Mouse (Mus musculus) heart, adult 2 months (tissue): ENCODE measurements around the gene Plxdc2. TPM values are rescaled to one million over a fixed set of nuclear protein-coding genes. Genes with fewer than 3 reads are reported as not detected.

ENCODE experiments used
- DNase-seq, 2 experiments: peaks; one replicate each; pipeline ENCODE4 v3.0.0; 2021
- H3K27ac ChIP-seq: fragments of 200-600 bp; 2 replicates; pipeline ENCODE4 v1.8.1; 2022
- H3K27me3 ChIP-seq: fragments of 200-500 bp; 2 replicates; pipeline ENCODE4 v1.6.1; 2012; ENCODE audit warnings: mild to moderate bottlenecking, low read length, inconsistent platforms, mixed read lengths; ENCODE audit not compliant: control insufficient read depth, insufficient read depth
- H3K36me3 ChIP-seq: fragments of 200-500 bp; 2 replicates; pipeline ENCODE4 v1.6.1; 2012; ENCODE audit warnings: low read length, inconsistent platforms; ENCODE audit not compliant: control insufficient read depth, insufficient read depth
- H3K4me1 ChIP-seq: fragments of 200-500 bp; 2 replicates; pipeline ENCODE4 v1.6.1; 2011; ENCODE audit warnings: low read length; ENCODE audit not compliant: control insufficient read depth, insufficient read depth
- H3K4me3 ChIP-seq: fragments of 200-600 bp; 2 replicates; pipeline ENCODE4 v1.8.1; 2022
- H3K79me2 ChIP-seq: fragments of 200-500 bp; replicated peaks from 2 replicates; pipeline ENCODE4 v1.6.1; 2012; ENCODE audit warnings: mild to moderate bottlenecking, inconsistent platforms, low read length, moderate library complexity, mixed read lengths; ENCODE audit not compliant: control insufficient read depth, insufficient read depth
- H3K9ac ChIP-seq: fragments of 200-500 bp; 2 replicates; pipeline ENCODE4 v1.6.1; 2012; ENCODE audit warnings: low read depth, mild to moderate bottlenecking, control low read depth, inconsistent platforms, low read length, mixed read lengths
- CTCF ChIP-seq: fragments of 200-600 bp; IDR thresholded peaks from 2 replicates; pipeline ENCODE4 v1.8.1; 2022; ENCODE audit warnings: antibody characterized with exemption, mild to moderate bottlenecking, moderate library complexity
- EP300 ChIP-seq: fragments of 200-500 bp; IDR thresholded peaks from 2 replicates; pipeline ENCODE4 v1.6.1; 2011; ENCODE audit warnings: low read depth, low read length, control low read depth; ENCODE audit not compliant: insufficient read depth
- POLR2A ChIP-seq: fragments of 200-500 bp; IDR thresholded peaks from 2 replicates; pipeline ENCODE4 v1.6.1; 2011; ENCODE audit warnings: mild to moderate bottlenecking, low read depth, low read length, control low read depth; ENCODE audit not compliant: insufficient read depth
- whole genome bisulfite sequencing: fragments of 180-500 bp; shearing (Covaris S2); methylation state at CpG from one replicate; pipeline ENCODE4 v1.1.7; 2018; 5-methylcytosine and 5-hydroxymethylcytosine counted together
- intact Hi-C: fragments of 180-260 bp; cut with DNase I; formaldehyde crosslinking; loops from one replicate; pipeline ENCODE4 v1.15.1; 2025
- polyA plus RNA-seq: library from polyadenylated mRNA; depleted of rRNA; stranded (reverse); fragments of >200 nt; gene quantifications from 2 replicates; pipeline ENCODE4 v1.2.3, GENCODE M21; 2012
- total RNA-seq, 2 experiments: library from RNA; stranded (reverse); gene quantifications; 2 replicates each; pipeline ENCODE4 v1.2.3; 2021

Gene Plxdc2
- total and polyA plus RNA-seq, 3 experiments: 7.0 to 21.8 (median 17.2) TPM

- Histone ChIP-seq H3K4me3 (no peak overlapping the region), H3K9ac (no peak overlapping the region), H3K27me3 (no peaks in the 10 kb centered on the region), H3K27ac (no peak overlapping the region), H3K79me2 (no peaks in the 10 kb centered on the region), H3K4me1 (no peaks in the 10 kb centered on the region), H3K36me3 (no peaks in the 10 kb centered on the region)
- TF ChIP-seq CTCF: no peak
- no peak for TF ChIP-seq EP300
- TF ChIP-seq POLR2A: no peak
- intact Hi-C loops: no loop called here
- no peak for DNase-seq
- WGBS: 55% methylated on average over 2 of the region's 2 CpGs
These were observed 340.3 kb downstream of the Plxdc2 start for GRCm38 (mm10) chr2:16696390-16696789.

- Histone ChIP-seq H3K4me1 (no peaks in the 10 kb centered on the region), H3K27me3 (no peaks in the 10 kb centered on the region), H3K9ac (no peak overlapping the region), H3K27ac (no peak overlapping the region), H3K79me2 (no peaks in the 10 kb centered on the region), H3K36me3 (no peaks in the 10 kb centered on the region), H3K4me3 (no peak overlapping the region)
- TF ChIP-seq EP300 (no peak), POLR2A (no peak), CTCF (no peak)
- 62% methylated on average over 5 of the region's 5 CpGs for WGBS
- intact Hi-C loops: no loop called here
- DNase-seq: no peak
These were observed 341.1 kb downstream of the Plxdc2 start for GRCm38 (mm10) chr2:16697181-16697580.

GRCm38 (mm10) chr2:16706227-16706626 lies 350.1 kb downstream of the Plxdc2 start:
- no peak for TF ChIP-seq EP300
- TF ChIP-seq POLR2A: no peak
- peak; percentile 53 for TF ChIP-seq CTCF
- no peak for DNase-seq
- 85% methylated on average over 2 of the region's 2 CpGs for WGBS

GRCm38 (mm10) chr2:16709885-16710284 lies 353.8 kb downstream of the Plxdc2 start:
- DNase-seq: no peak
- H3K79me2 ChIP-seq: no peaks in the 10 kb centered on the region
- no peak overlapping the region for H3K4me3 ChIP-seq
- no peaks in the 10 kb centered on the region for H3K27me3 ChIP-seq
- no peak overlapping the region for H3K27ac ChIP-seq
- H3K4me1 ChIP-seq: no peaks in the 10 kb centered on the region
- intact Hi-C loops: no loop called here
- WGBS: 47% methylated on average over 6 of the region's 6 CpGs
- TF ChIP-seq CTCF (no peak), EP300 (no peak), POLR2A (no peak)
- no peak overlapping the region for H3K9ac ChIP-seq
- H3K36me3 ChIP-seq: no peaks in the 10 kb centered on the region

More at GRCm38 (mm10) chr2:16706227-16706626, 350.1 kb downstream of the Plxdc2 start:
- H3K79me2 ChIP-seq: no peaks in the 10 kb centered on the region
- no peak overlapping the region for H3K4me3 ChIP-seq
- no peaks in the 10 kb centered on the region for H3K4me1 ChIP-seq
- H3K27ac ChIP-seq: no peak overlapping the region
- intact Hi-C loops: no loop called here
- no peaks in the 10 kb centered on the region for H3K36me3 ChIP-seq
- H3K9ac ChIP-seq: no peak overlapping the region
- no peaks in the 10 kb centered on the region for H3K27me3 ChIP-seq

DNA sequence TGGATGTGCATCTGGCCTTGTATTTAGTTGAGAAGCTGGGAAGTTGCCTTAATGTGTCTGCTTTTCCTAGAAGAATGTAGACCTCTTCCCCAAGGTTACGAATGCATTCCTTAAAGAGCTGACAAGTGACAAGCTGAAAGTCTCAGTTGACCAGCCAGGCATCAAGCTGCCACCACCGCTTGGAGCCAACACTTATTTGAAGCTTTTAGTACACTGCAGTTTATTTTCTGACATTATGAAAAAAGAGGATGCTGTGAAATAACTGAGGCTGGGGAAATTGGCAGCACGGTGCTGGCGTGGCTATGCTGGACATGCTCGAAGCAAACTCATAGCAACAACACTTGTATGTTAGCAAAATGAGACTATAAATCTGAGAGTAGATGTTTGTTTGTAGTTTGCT lies 374.9 kb downstream of the Plxdc2 start:
- no peak overlapping the region for H3K27ac ChIP-seq
- H3K27me3 ChIP-seq: no peaks in the 10 kb centered on the region
- H3K9ac ChIP-seq: no peak overlapping the region
- no peak overlapping the region for H3K4me3 ChIP-seq
- H3K36me3 ChIP-seq: no peaks in the 10 kb centered on the region
- TF ChIP-seq CTCF (no peak), POLR2A (no peak), EP300 (no peak)
- no peak for DNase-seq
- peaks cover 1% of the 10 kb centered on the region for H3K4me1 ChIP-seq
- WGBS: 84% methylated on average over 5 of the region's 5 CpGs
- H3K79me2 ChIP-seq: no peaks in the 10 kb centered on the region
- intact Hi-C loops: loop anchor here (10.0 kb wide), 2 partner anchors 174 to 376 kb away; partner anchors contain the start of gene Plxdc2

GRCm38 (mm10) chr2:16734381-16734780 lies 378.3 kb downstream of the Plxdc2 start:
- Histone ChIP-seq H3K27ac (peak overlapping the region; percentile 44), H3K36me3 (no peaks in the 10 kb centered on the region; the same call in 1 of the 2 replicates), H3K9ac (no peak overlapping the region), H3K79me2 (no peaks in the 10 kb centered on the region), H3K27me3 (no peaks in the 10 kb centered on the region), H3K4me1 (peaks cover 1% of the 10 kb centered on the region), H3K4me3 (no peak overlapping the region)
- peak; percentile 25 to 63 for DNase-seq
- intact Hi-C loops: loop anchor here (10.0 kb wide), 2 partner anchors 170 to 380 kb away; partner anchors contain the start of gene Plxdc2
- TF ChIP-seq CTCF: no peak
- TF ChIP-seq EP300: no peak
- TF ChIP-seq POLR2A: no peak
- 14% methylated on average over 2 of the region's 2 CpGs for WGBS
